Mouse (Mus musculus) bone marrow macrophage, adult 2 months (primary cell): Measurements from ENCODE around the gene Cmtm6. TPM values are rescaled to one million over a fixed set of nuclear protein-coding genes. Genes with fewer than 3 reads are reported as not detected.
A peak's percentile ranks its signal among the peaks of the same experiment; 100 is the strongest.

Experiments used
- H3K27ac ChIP-seq: 2 replicates; pipeline ENCODE4 v1.5.1; 2012; ENCODE audit warnings: low read depth, low read length; ENCODE audit not compliant: insufficient read depth
- H3K4me1 ChIP-seq: 2 replicates; pipeline ENCODE4 v1.6.1; 2012; ENCODE audit warnings: low read length; ENCODE audit not compliant: control insufficient read depth, insufficient read depth
- H3K4me3 ChIP-seq: 2 replicates; pipeline ENCODE4 v1.5.1; 2012; ENCODE audit warnings: mild to moderate bottlenecking, low read length, moderate library complexity; ENCODE audit not compliant: insufficient read depth
- CTCF ChIP-seq: IDR thresholded peaks from 2 replicates; pipeline ENCODE4 v1.5.1; 2012; ENCODE audit warnings: low read depth, mild to moderate bottlenecking, low read length, moderate library complexity
- POLR2A ChIP-seq: IDR thresholded peaks from 2 replicates; pipeline ENCODE4 v1.6.1; 2012; ENCODE audit warnings: mild to moderate bottlenecking, low read depth, low read length, borderline replicate concordance
- polyA plus RNA-seq: library from polyadenylated mRNA; stranded (reverse); fragments of >200 nt; gene quantifications from 2 replicates; pipeline ENCODE4 v1.2.4, GENCODE M21; 2012; ENCODE audit not compliant: missing spikeins, insufficient read depth, insufficient read length

Cmtm6 gene
- polyA plus RNA-seq, 1 experiment: 95.2 TPM

GRCm38 (mm10) chr9:114729911-114730805, 758 bp upstream of the Cmtm6 start:
- peaks cover 16% of the 10 kb centered on the region for H3K4me1 ChIP-seq
- TF ChIP-seq POLR2A (no peak), CTCF (no peak)

DNA sequence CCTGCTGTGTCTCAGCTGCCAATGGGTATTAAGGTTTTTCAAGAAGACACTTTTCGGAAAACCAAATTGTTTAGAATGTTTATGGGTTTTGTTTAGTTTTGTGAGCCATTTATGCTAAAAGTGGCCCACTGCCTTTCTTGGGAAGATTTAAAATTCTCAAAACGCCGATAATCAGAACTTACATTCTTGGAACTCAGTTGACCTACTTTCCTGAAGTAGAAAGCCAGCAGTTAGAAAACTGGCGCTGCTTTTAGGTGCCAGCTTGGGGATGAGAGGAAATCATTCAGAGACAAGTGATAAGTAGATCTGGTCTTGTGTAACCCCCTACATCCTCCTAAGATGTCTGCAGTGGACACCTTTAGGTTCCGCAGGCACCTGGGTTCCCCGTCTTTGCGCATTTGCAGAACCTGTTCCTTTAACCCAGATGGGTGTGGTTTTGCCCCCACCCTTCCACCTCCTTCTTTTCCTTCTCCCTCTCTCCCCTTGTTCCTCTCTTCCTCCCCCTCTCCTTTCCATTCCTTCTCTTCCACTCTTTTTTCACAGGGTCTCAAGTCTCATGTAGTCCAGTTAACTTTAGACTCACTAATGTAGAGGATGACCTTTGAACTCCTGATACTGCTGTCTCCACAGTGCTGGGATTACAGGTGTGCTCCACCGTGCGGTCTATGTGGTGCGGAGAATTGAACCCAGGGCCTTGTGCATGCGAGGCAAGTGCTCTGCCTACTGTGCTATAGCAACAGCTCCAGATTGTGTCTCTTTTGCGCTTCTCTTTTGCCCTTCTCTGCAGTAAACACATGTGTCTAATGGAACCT, 1.2 kb downstream of the Cmtm6 start:
- Histone ChIP-seq H3K27ac (peak overlapping the region; percentile 75), H3K4me3 (peak overlapping the region; percentile 74), H3K4me1 (peaks cover 21% of the 10 kb centered on the region)
- TF ChIP-seq POLR2A (no peak), CTCF (no peak)

More at GRCm38 (mm10) chr9:114729911-114730805, 758 bp upstream of the Cmtm6 start:
- H3K4me3 ChIP-seq: peak overlapping the region; percentile 55
- H3K27ac ChIP-seq: peak overlapping the region; percentile 19; the same call in 1 of the 2 replicates

- no peak overlapping the region for H3K4me3 ChIP-seq
- TF ChIP-seq POLR2A: no peak
- no peak for TF ChIP-seq CTCF
- H3K27ac ChIP-seq: no peak overlapping the region
- peaks cover 24% of the 10 kb centered on the region for H3K4me1 ChIP-seq
Measured at GRCm38 (mm10) chr9:114733238-114733637, 2.3 kb downstream of the Cmtm6 start.

DNA sequence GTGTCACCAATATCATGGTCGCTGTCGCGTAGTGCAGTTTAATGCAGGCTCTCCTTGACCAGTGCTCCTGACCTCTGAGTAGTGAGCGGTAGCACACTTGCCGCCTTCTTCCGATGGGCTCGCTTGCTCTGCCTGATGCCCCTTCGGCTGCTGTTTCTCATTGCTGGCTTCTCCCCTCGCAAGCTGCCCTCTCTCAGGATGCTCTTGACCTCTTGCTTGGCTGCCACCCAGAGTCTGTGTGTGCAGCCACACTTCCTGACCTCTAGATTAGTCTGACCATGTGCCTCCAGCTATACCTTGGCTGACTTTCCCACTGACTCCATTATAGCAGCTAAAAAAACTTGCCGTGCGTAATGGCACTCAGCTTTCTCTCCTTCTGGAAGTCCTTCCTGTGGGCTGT, 5.5 kb downstream of the Cmtm6 start:
- Histone ChIP-seq H3K27ac (no peak overlapping the region), H3K4me1 (peaks cover 45% of the 10 kb centered on the region), H3K4me3 (no peak overlapping the region)
- TF ChIP-seq POLR2A (no peak), CTCF (no peak)

DNA sequence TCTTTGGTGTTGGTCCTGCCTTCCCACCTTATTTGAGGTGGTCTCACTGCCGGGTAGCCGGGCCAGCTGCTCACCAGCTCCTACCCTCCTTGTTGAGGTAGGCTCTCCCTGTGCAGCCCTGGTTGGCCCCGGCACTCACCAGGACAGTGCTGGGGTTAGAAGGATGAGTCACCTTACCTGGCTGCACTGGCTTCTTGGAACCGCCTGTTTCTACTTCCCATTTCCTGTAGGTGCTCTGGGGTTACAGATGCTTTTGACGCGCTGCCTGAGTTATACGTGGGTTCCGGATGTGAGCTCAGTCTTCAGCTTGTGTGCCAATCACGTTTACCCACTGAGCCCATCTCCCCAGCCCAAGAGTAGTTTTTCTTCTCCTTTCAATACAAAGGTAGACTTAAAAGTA, 9.4 kb downstream of the Cmtm6 start:
- H3K4me1 ChIP-seq: peaks cover 61% of the 10 kb centered on the region
- TF ChIP-seq CTCF (no peak), POLR2A (no peak)
- no peak overlapping the region for H3K4me3 ChIP-seq
- H3K27ac ChIP-seq: no peak overlapping the region

GRCm38 (mm10) chr9:114742731-114743130, 11.8 kb downstream of the Cmtm6 start:
- H3K4me3 ChIP-seq: no peak overlapping the region; the same call in 1 of the 2 replicates
- peaks cover 78% of the 10 kb centered on the region for H3K4me1 ChIP-seq
- no peak for TF ChIP-seq POLR2A
- TF ChIP-seq CTCF: no peak
- H3K27ac ChIP-seq: peak overlapping the region; percentile 97

DNA sequence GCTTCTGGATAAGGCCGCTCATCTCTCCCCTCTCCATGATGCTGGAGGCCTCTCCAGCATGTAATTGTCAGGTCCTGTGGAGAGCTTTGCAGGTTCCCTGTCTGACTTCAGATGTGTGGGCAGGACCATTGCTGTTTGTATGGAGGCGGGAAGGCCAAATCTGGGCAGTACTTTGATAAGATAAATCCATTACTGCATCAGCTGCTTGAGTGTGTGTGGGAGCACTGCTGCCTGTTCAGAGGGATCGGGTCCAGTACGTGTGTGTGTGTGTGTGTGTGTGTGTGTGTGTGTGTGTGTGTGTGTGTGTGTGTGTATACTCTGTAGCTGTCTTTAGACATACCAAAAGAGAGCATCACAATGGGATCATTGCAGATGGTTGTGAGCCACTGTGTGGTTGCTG, 14.2 kb downstream of the Cmtm6 start:
- Histone ChIP-seq H3K27ac (peak overlapping the region; percentile 75), H3K4me1 (peaks cover 73% of the 10 kb centered on the region), H3K4me3 (no peak overlapping the region)
- TF ChIP-seq POLR2A (no peak), CTCF (no peak)

GRCm38 (mm10) chr9:114745654-114746053, 14.7 kb downstream of the Cmtm6 start:
- Histone ChIP-seq H3K27ac (peak overlapping the region; percentile 75), H3K4me1 (peaks cover 68% of the 10 kb centered on the region), H3K4me3 (no peak overlapping the region)
- TF ChIP-seq POLR2A (no peak), CTCF (no peak)

DNA sequence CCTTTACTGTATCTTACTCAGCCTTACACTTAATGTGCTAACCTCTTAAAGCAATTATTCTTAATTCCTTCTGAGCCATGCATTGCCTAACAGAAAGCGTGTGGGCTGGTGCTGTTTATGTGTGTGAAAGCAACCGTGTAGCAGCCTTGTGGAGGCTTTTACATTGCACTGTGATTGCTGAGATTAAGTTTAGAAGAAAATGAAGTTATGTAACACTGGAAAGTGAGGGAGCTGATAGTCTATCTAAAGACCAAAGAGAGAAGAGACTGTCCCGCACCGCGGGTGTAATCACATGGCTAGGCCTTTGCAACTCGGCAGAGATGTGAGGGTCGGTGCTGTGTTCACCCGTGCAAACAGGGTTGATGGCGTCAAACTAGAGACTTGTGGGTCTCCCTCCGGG, 16.1 kb downstream of the Cmtm6 start:
- Histone ChIP-seq H3K4me3 (no peak overlapping the region), H3K27ac (no peak overlapping the region), H3K4me1 (peaks cover 60% of the 10 kb centered on the region)
- TF ChIP-seq CTCF (no peak), POLR2A (no peak)
